Mouse (Mus musculus) cerebellum, adult 11-12 months (tissue): ENCODE results near the gene Zfp967.
"Not testable (repeated sequence)": the region's sequence is repeated elsewhere in the genome, so short reads cannot be mapped to it uniquely, and the experiment has no call there.

Experiments used
- DNase-seq: peaks from one replicate; pipeline ENCODE4 v3.0.0; 2022

Zfp967 gene

GRCm38 (mm10) chr2:176520756-176521155, at the start of gene Zfp967:
TSS of gene Zfp967 (plus strand) at chr2:176521056.
- not testable (repeated sequence) for DNase-seq

- not testable (repeated sequence) for DNase-seq
These were observed 34.2 kb upstream of the Zfp967 start, which contains the start of gene Gm14434 for GRCm38 (mm10) chr2:176486683-176487082. TSS of gene Gm14434 (minus strand) at chr2:176486783.
